Mouse (Mus musculus) heart, adult 2 months (tissue): ENCODE measurements at regions not wholly inside any gene's neighbourhood (a gene's known extent, or its start where the extent isn't known, plus 50 kb on each side); places are given as distances from the start of the nearest gene placed in this dataset.

ENCODE experiments used
- CTCF ChIP-seq: fragments of 200-600 bp; IDR thresholded peaks from 2 replicates; pipeline ENCODE4 v1.8.1; 2022; ENCODE audit warnings: antibody characterized with exemption, mild to moderate bottlenecking, moderate library complexity
- POLR2A ChIP-seq: fragments of 200-500 bp; IDR thresholded peaks from 2 replicates; pipeline ENCODE4 v1.6.1; 2011; ENCODE audit warnings: mild to moderate bottlenecking, low read depth, low read length, control low read depth; ENCODE audit not compliant: insufficient read depth

DNA sequence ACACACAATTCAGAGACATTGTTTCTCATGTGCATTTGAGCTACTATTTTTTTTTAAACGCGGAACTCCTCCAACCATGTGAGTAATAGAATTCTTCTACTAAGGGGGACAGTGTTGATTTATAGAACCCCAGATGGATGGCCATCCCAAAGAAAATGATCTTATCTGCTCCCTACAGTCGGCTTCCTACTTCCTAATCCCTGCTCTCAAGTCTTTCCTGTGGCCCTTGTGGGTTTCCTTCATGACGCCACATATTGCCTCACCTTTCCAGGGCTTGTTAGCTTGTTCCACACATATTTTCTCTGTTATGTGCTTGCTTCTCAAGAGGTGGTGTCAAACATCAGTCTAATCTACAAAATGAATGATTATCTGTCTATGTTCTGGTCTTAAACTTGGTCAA, 651.9 kb upstream of the Sox9 start:
- TF ChIP-seq CTCF, result no peak
- no peak for TF ChIP-seq POLR2A
